Mouse (Mus musculus): Measurements from ENCODE around the gene Gm45844. TPM values are rescaled to one million over a fixed set of nuclear protein-coding genes. Genes with fewer than 3 reads are reported as not detected.

The Gm45844 gene
- polyA plus RNA-seq, 1 experiment = 0.38 TPM

DNA sequence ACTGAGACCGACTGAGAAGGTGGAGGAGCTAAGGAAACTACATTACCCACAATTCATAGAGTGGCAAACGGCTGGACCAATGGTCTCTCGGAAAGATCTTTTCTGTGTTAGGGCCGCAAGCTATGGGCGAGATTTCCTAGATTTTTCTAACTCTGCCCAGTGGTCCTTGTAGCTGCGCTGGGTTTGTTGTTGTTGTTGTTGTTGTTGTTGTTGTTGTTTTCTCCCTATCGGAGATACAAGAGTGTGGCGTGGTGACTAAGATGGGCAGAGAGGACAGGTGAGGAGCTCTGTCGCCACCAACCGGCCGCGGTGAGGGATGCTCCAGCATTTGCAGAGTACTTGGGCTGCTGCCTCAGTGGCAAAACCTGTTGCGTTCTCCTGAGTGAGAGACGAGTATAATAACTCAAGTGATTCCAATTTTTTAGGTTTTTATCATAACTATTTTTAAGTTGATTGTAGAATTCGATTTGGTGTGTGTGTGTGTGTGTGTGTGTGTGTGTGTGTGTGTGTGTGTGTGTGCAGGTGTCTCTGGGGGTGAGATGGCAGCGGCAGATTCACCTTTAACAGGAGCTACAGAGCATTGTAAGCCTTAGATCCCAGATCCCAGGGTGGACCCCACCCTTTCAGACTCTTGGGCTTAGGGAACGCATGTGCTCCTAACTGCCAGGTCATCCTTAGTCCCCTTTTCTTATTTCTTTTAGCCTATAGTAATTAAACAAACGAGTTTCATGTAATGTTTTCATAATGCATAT lies 89.7 kb downstream of the Gm45844 start:
- H3K4me3 ChIP-seq (ENCODE audit: control insufficient read depth, insufficient read depth, low read length) = peak overlapping the region; percentile 43
- no peaks in the 10 kb centered on the region for H3K4me1 ChIP-seq (replicated peaks; ENCODE audit: control insufficient read depth, insufficient read depth, low read length)
- no peaks in the 10 kb centered on the region for H3K36me3 ChIP-seq (ENCODE audit: control insufficient read depth, insufficient read depth, low read length)
- peak; percentile 81 for DNase-seq
- H3K27ac ChIP-seq (ENCODE audit: control insufficient read depth, insufficient read depth, low read length) = no peak overlapping the region
- peak; percentile 59; the same call in 1 of the 2 replicates for TF ChIP-seq CTCF (IDR thresholded peaks at IDR 0.05; ENCODE audit: borderline replicate concordance, control insufficient read depth, extremely low read depth, insufficient read depth, low read length, poor library complexity)
- TF ChIP-seq POLR2A (IDR thresholded peaks at IDR 0.05; ENCODE audit: control insufficient read depth, extremely low read depth, insufficient read depth, low read length, poor library complexity) = no peak
- WGBS = 11% methylated on average over 18 of the region's 18 CpGs
- H3K27me3 ChIP-seq (ENCODE audit: control insufficient read depth, insufficient read depth, low read length) = no peaks in the 10 kb centered on the region

DNA sequence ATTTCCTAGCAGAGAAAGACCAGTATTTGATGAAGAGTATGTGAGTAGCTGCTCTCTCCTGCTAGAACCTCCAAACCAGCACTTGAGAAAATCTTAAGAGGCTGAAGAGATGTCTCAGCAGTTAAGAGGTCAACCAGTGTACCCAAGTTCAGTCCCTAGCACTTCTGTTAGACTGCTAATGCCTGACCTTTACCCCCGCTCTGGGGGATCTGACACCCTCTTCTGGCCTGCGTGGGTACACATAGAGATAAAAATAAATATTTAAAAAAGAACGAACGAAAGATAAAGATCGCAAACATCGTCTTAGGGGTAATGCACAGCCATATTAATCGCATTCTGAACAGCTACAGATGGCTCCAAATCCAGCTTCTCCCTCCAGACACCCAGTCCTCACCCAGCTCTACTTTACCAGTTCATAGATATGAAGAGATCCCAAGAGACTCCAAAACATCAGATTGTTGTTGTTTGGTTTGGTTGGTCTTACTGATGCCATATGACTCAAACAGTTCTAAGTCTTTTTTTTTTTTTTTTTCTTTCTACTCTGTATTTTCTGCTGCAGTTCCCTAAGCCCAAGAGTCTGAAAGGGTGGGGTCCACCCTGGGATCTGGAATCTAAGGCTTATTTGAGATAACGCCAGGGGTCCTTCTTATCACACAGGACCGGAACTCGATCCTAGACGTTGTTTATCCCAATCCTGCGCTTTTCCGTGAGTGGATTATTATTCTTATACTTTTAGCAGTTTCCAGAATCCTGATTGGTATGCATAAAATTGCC lies 90.5 kb downstream of the Gm45844 start:
- Histone ChIP-seq H3K27me3 (ENCODE audit: control insufficient read depth, insufficient read depth, low read length) (no peaks in the 10 kb centered on the region), H3K36me3 (ENCODE audit: control insufficient read depth, insufficient read depth, low read length) (no peaks in the 10 kb centered on the region), H3K27ac (ENCODE audit: control insufficient read depth, insufficient read depth, low read length) (no peak overlapping the region), H3K4me3 (ENCODE audit: control insufficient read depth, insufficient read depth, low read length) (no peak overlapping the region), H3K4me1 (replicated peaks; ENCODE audit: control insufficient read depth, insufficient read depth, low read length) (no peaks in the 10 kb centered on the region)
- 43% methylated on average over 13 of the region's 13 CpGs for WGBS
- no peak for TF ChIP-seq CTCF (IDR thresholded peaks at IDR 0.05; ENCODE audit: borderline replicate concordance, control insufficient read depth, extremely low read depth, insufficient read depth, low read length, poor library complexity)
- TF ChIP-seq POLR2A (IDR thresholded peaks at IDR 0.05; ENCODE audit: control insufficient read depth, extremely low read depth, insufficient read depth, low read length, poor library complexity) = no peak
- no peak for DNase-seq

DNA sequence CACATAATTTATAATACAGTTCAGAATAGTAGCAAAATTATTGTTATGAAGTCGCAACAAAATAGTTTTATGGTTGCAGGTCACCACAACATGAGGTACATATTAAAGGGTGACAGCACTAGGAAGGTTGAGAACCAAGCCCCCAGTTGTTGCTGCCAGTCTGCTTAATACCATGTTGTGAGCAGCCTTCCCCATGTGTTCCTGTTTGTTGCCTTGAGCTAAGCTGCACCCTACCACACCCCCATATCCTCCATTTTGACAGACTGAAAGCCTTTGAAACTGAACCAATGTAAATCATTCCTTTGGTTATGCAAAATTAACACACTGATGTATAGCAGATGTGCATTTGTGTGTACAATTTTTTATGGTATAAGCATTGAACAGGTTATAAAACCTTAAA lies 92.2 kb downstream of the Gm45844 start:
- Histone ChIP-seq H3K27ac (ENCODE audit: control insufficient read depth, insufficient read depth, low read length) (no peak overlapping the region), H3K4me1 (replicated peaks; ENCODE audit: control insufficient read depth, insufficient read depth, low read length) (no peaks in the 10 kb centered on the region), H3K4me3 (ENCODE audit: control insufficient read depth, insufficient read depth, low read length) (no peak overlapping the region), H3K36me3 (ENCODE audit: control insufficient read depth, insufficient read depth, low read length) (peaks cover 5% of the 10 kb centered on the region; the same call in 1 of the 2 replicates), H3K27me3 (ENCODE audit: control insufficient read depth, insufficient read depth, low read length) (no peaks in the 10 kb centered on the region)
- no peak for DNase-seq
- 100% methylated on average over 1 of the region's 1 CpGs for WGBS
- no peak for TF ChIP-seq POLR2A (IDR thresholded peaks at IDR 0.05; ENCODE audit: control insufficient read depth, extremely low read depth, insufficient read depth, low read length, poor library complexity)
- TF ChIP-seq CTCF (IDR thresholded peaks at IDR 0.05; ENCODE audit: borderline replicate concordance, control insufficient read depth, extremely low read depth, insufficient read depth, low read length, poor library complexity) = no peak

DNA sequence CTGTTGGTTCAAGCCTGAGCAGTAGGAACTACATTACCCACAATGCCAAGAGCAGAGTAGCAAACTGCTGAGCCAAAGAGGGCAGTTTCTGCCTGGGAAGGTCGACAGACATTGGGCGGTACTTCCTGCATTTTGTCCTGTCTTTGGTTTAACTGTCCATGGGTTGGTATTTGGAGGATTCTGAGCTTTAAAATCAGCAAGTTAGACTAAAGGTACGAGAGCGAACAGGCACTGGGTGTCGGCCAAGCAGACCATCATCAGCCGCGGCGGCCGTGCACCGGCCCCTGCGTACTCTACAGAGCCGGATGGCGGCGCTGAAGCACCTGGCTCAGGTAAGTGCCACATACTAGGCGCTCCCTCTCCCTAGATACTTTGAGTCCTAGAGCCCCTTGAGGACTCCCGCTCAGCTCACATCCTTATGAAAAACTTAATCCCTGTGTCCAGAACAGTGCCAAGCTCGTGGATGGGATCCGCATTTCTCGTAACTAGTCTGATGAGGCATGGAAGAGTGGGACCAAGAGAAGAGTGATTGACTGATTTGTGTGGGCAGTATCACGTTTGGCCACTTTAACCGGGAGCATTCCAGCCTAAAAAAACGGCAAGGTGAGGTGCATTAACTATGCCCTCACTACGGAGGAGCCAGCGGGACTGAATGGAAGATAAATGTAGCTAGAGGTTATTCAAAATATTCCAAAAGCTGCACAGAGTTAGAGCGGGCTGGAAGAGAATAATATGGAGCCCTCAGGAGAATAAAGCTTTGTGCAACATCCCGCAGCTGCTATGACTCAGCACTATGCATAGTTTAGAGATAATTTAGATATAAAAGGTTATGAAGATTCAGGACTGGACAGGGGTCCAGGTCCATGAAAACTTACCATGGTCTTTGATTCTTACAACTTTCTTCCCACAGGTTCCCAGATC lies 106.6 kb downstream of the Gm45844 start, which contains the start of gene Zfp418:
Gene Zfp418, plus strand, starts transcription at position 104 of the 921 bp plus-strand sequence.
- TF ChIP-seq POLR2A (IDR thresholded peaks at IDR 0.05; ENCODE audit: control insufficient read depth, extremely low read depth, insufficient read depth, low read length, poor library complexity) = no peak
- no peak for TF ChIP-seq CTCF (IDR thresholded peaks at IDR 0.05; ENCODE audit: borderline replicate concordance, control insufficient read depth, extremely low read depth, insufficient read depth, low read length, poor library complexity)
- no peak within 1 kb of the TSS for H3K27ac ChIP-seq (ENCODE audit: control insufficient read depth, insufficient read depth, low read length)
- peak within 1 kb of the TSS; percentile 78 for H3K4me3 ChIP-seq (ENCODE audit: control insufficient read depth, insufficient read depth, low read length)
- H3K36me3 ChIP-seq (ENCODE audit: control insufficient read depth, insufficient read depth, low read length) = no peaks in the 10 kb centered on the region
- WGBS = 3% methylated on average over 26 of the region's 26 CpGs
- peaks cover 3% of the 10 kb centered on the region; the same call in 1 of the 2 replicates for H3K4me1 ChIP-seq (replicated peaks; ENCODE audit: control insufficient read depth, insufficient read depth, low read length)
- DNase-seq = peak; percentile 33
- H3K27me3 ChIP-seq (ENCODE audit: control insufficient read depth, insufficient read depth, low read length) = no peaks in the 10 kb centered on the region

Other genes starting within 250 kb of the Gm45844 start
- gene Zfp954, start 156.8 kb downstream of the Gm45844 start, polyA plus RNA-seq (2012; rRNA removed) = 14.6 and 18.5 TPM in 2 replicates
- 1.4 and 1.7 TPM in 2 replicates for gene Zfp773, start 141.5 kb downstream of the Gm45844 start, polyA plus RNA-seq (2012; rRNA removed)
- 0.66 and 0.80 TPM in 2 replicates for gene Zfp418, start 107.0 kb downstream of the Gm45844 start, polyA plus RNA-seq (2012; rRNA removed)
- gene Zfp772, start 68.3 kb downstream of the Gm45844 start, polyA plus RNA-seq (2012; rRNA removed) = 1.3 TPM in 2 replicates
- 0.08 and 0.14 TPM in 2 replicates for gene Vmn2r29, start 31.0 kb downstream of the Gm45844 start, polyA plus RNA-seq (2012; rRNA removed)
- gene Clcn4, start 22.6 kb upstream of the Gm45844 start, polyA plus RNA-seq (2012; rRNA removed) = 43.0 and 46.7 TPM in 2 replicates
- gene Vmn2r30, start 59.3 kb upstream of the Gm45844 start, polyA plus RNA-seq (2012; rRNA removed) = not detected in 2 replicates
- not detected in 2 replicates for gene Gm45783, start 96.3 kb upstream of the Gm45844 start, polyA plus RNA-seq (2012; rRNA removed)
- gene Vmn2r31, start 121.4 kb upstream of the Gm45844 start, polyA plus RNA-seq (2012; rRNA removed) = not detected in 2 replicates
- not detected in 2 replicates for gene Vmn2r32, start 201.7 kb upstream of the Gm45844 start, polyA plus RNA-seq (2012; rRNA removed)